Mouse (Mus musculus): ENCODE results near the gene Lemd2. TPM values are rescaled to one million over a fixed set of nuclear protein-coding genes. Genes with fewer than 3 reads are reported as not detected.

The Lemd2 gene
- polyA plus RNA-seq, 2 experiments, result 3.1 to 16.4 TPM

- peaks cover 28% of the 10 kb centered on the region for H3K36me3 ChIP-seq (replicated peaks; ENCODE audit: control insufficient read depth, insufficient read depth, low read depth)
- H3K4me3 ChIP-seq (ENCODE audit: insufficient read depth in 1 of 2, low read depth in 2 of 2, low read length in 2 of 2), result no peak overlapping the region
- no peak for TF ChIP-seq EP300 (IDR thresholded peaks at IDR 0.05; ENCODE audit: low read depth)
- TF ChIP-seq CTCF (IDR thresholded peaks at IDR 0.05; ENCODE audit: low read depth), result peak; percentile 99
- H3K27me3 ChIP-seq (ENCODE audit: control insufficient read depth, insufficient read depth, low read length), result no peaks in the 10 kb centered on the region
- DNase-seq (ENCODE audit: low read depth in 3 of 3, low spot score in 3 of 3), result no peak
- no peak overlapping the region for H3K9ac ChIP-seq (replicated peaks)
- peaks cover 5 to 8% of the 10 kb centered on the region in 2 experiments for H3K4me1 ChIP-seq (replicated peaks; ENCODE audit: control insufficient read depth in 2 of 2, insufficient read depth in 2 of 2, low read length in 1 of 2)
- WGBS (ENCODE audit: insufficient replicate concordance), result 39% methylated on average over 10 of the region's 10 CpGs
- H3K4me2 ChIP-seq (ENCODE audit: low read depth), result no peak overlapping the region
- no peaks in the 10 kb centered on the region for H3K9me3 ChIP-seq (ENCODE audit: control insufficient read depth, low read length)
- no peak overlapping the region for H3K27ac ChIP-seq
- peak; percentile 58 for ATAC-seq (ENCODE audit: insufficient read depth)
Observed at GRCm38 (mm10) chr17:27189640-27190216, 14.5 kb downstream of the Lemd2 start.

GRCm38 (mm10) chr17:27188883-27189282, 15.4 kb downstream of the Lemd2 start:
- no peak for ATAC-seq (ENCODE audit: insufficient read depth)
- Histone ChIP-seq H3K9ac (replicated peaks) (no peak overlapping the region), H3K4me3 (ENCODE audit: insufficient read depth in 1 of 2, low read depth in 2 of 2, low read length in 2 of 2) (no peak overlapping the region), H3K27ac (no peak overlapping the region), H3K27me3 (ENCODE audit: control insufficient read depth, insufficient read depth, low read length) (no peaks in the 10 kb centered on the region), H3K4me2 (ENCODE audit: low read depth) (no peak overlapping the region), H3K9me3 (ENCODE audit: control insufficient read depth, low read length) (no peaks in the 10 kb centered on the region), H3K36me3 (replicated peaks; ENCODE audit: control insufficient read depth, insufficient read depth, low read depth) (peaks cover 24% of the 10 kb centered on the region), H3K4me1 (replicated peaks; ENCODE audit: control insufficient read depth in 2 of 2, insufficient read depth in 2 of 2, low read length in 1 of 2) (peaks cover 1 to 4% of the 10 kb centered on the region in 2 experiments; a peak in 3 of 4 replicates)
- DNase-seq (ENCODE audit: low read depth in 3 of 3, low spot score in 3 of 3), result no peak
- TF ChIP-seq CTCF (IDR thresholded peaks at IDR 0.05; ENCODE audit: low read depth) (no peak), EP300 (IDR thresholded peaks at IDR 0.05; ENCODE audit: low read depth) (no peak)
- WGBS (ENCODE audit: insufficient replicate concordance), result 77% methylated on average over 9 of the region's 9 CpGs

GRCm38 (mm10) chr17:27187059-27187458, 17.2 kb downstream of the Lemd2 start:
- no peak overlapping the region for H3K4me2 ChIP-seq (ENCODE audit: low read depth)
- no peak overlapping the region for H3K4me3 ChIP-seq (ENCODE audit: insufficient read depth in 1 of 2, low read depth in 2 of 2, low read length in 2 of 2)
- 54% methylated on average over 5 of the region's 5 CpGs for WGBS (ENCODE audit: insufficient replicate concordance)
- no peak for TF ChIP-seq EP300 (IDR thresholded peaks at IDR 0.05; ENCODE audit: low read depth)
- TF ChIP-seq CTCF (IDR thresholded peaks at IDR 0.05; ENCODE audit: low read depth), result no peak
- H3K36me3 ChIP-seq (replicated peaks; ENCODE audit: control insufficient read depth, insufficient read depth, low read depth), result peaks cover 8% of the 10 kb centered on the region; the same call in 1 of the 2 replicates
- no peak overlapping the region for H3K27ac ChIP-seq
- no peaks in the 10 kb centered on the region for H3K9me3 ChIP-seq (ENCODE audit: control insufficient read depth, low read length)
- DNase-seq (ENCODE audit: low read depth in 3 of 3, low spot score in 3 of 3) (no peak), ATAC-seq (ENCODE audit: insufficient read depth) (no peak)
- H3K4me1 ChIP-seq (replicated peaks; ENCODE audit: control insufficient read depth in 2 of 2, insufficient read depth in 2 of 2, low read length in 1 of 2), result peaks cover 13 to 14% of the 10 kb centered on the region in 2 experiments
- no peak overlapping the region for H3K9ac ChIP-seq (replicated peaks)
- no peaks in the 10 kb centered on the region for H3K27me3 ChIP-seq (ENCODE audit: control insufficient read depth, insufficient read depth, low read length)

- no peak overlapping the region for H3K9ac ChIP-seq (replicated peaks)
- no peaks in the 10 kb centered on the region for H3K27me3 ChIP-seq (ENCODE audit: control insufficient read depth, insufficient read depth, low read length)
- 84% methylated on average over 3 of the region's 3 CpGs for WGBS (ENCODE audit: insufficient replicate concordance)
- no peak for TF ChIP-seq EP300 (IDR thresholded peaks at IDR 0.05; ENCODE audit: low read depth)
- TF ChIP-seq CTCF (IDR thresholded peaks at IDR 0.05; ENCODE audit: low read depth), result no peak
- H3K27ac ChIP-seq, result no peak overlapping the region
- H3K4me2 ChIP-seq (ENCODE audit: low read depth), result no peak overlapping the region
- no peak for DNase-seq (ENCODE audit: low read depth in 3 of 3, low spot score in 3 of 3)
- no peak overlapping the region for H3K4me3 ChIP-seq (ENCODE audit: insufficient read depth in 1 of 2, low read depth in 2 of 2, low read length in 2 of 2)
- H3K36me3 ChIP-seq (replicated peaks; ENCODE audit: control insufficient read depth, insufficient read depth, low read depth), result no peaks in the 10 kb centered on the region; the same call in 1 of the 2 replicates
- H3K9me3 ChIP-seq (ENCODE audit: control insufficient read depth, low read length), result no peaks in the 10 kb centered on the region
- ATAC-seq (ENCODE audit: insufficient read depth), result no peak
- H3K4me1 ChIP-seq (replicated peaks; ENCODE audit: control insufficient read depth in 2 of 2, insufficient read depth in 2 of 2, low read length in 1 of 2), result peaks cover 13 to 17% of the 10 kb centered on the region in 2 experiments
Observed at GRCm38 (mm10) chr17:27186068-27186467, 18.2 kb downstream of the Lemd2 start.

GRCm38 (mm10) chr17:27183667-27184292, 20.5 kb downstream of the Lemd2 start:
- 56% methylated on average over 12 of the region's 12 CpGs for WGBS (ENCODE audit: insufficient replicate concordance)
- H3K9me3 ChIP-seq (ENCODE audit: control insufficient read depth, low read length), result peaks cover under 1% of the 10 kb centered on the region
- no peak overlapping the region for H3K27ac ChIP-seq
- no peak overlapping the region for H3K4me3 ChIP-seq (ENCODE audit: insufficient read depth in 1 of 2, low read depth in 2 of 2, low read length in 2 of 2)
- no peaks in the 10 kb centered on the region for H3K36me3 ChIP-seq (replicated peaks; ENCODE audit: control insufficient read depth, insufficient read depth, low read depth)
- DNase-seq (ENCODE audit: low read depth in 3 of 3, low spot score in 3 of 3), result no peak
- H3K9ac ChIP-seq (replicated peaks), result 0 out of 2 replicates have a peak overlapping the region, but pooled peaks have one; percentile 1
- no peaks in the 10 kb centered on the region for H3K27me3 ChIP-seq (ENCODE audit: control insufficient read depth, insufficient read depth, low read length)
- peak overlapping the region; percentile 25 for H3K4me2 ChIP-seq (ENCODE audit: low read depth)
- H3K4me1 ChIP-seq (replicated peaks; ENCODE audit: control insufficient read depth in 2 of 2, insufficient read depth in 2 of 2, low read length in 1 of 2), result peaks cover 13 to 17% of the 10 kb centered on the region in 2 experiments
- peak; percentile 70 for ATAC-seq (ENCODE audit: insufficient read depth)
- TF ChIP-seq EP300 (IDR thresholded peaks at IDR 0.05; ENCODE audit: low read depth), result no peak

All from liver, embryonic 14.5 days (tissue).